Mouse (Mus musculus) hindbrain, embryonic 15.5 days (tissue): ENCODE data around the gene Plagl2. TPM values are rescaled to one million over a fixed set of nuclear protein-coding genes. Genes with fewer than 3 reads are reported as not detected.

Experiments
- ATAC-seq: fragments of 200-750 bp; cut with Nextera tagmentation; 2 replicates; pipeline ENCODE4 v1.8.0; 2017; ENCODE audit warnings: low read depth, moderate number of reproducible peaks, moderate TSS enrichment; ENCODE audit not compliant: low FRiP score
- H3K27ac ChIP-seq: fragments of 300-500 bp; sonication (generic); replicated peaks from 2 replicates; pipeline ENCODE4 v1.5.1; 2015; ENCODE audit warnings: mild to moderate bottlenecking, inconsistent platforms
- H3K27me3 ChIP-seq: fragments of 300-500 bp; sonication (generic); 2 replicates; pipeline ENCODE4 v1.6.1; 2015; ENCODE audit warnings: control low read depth, inconsistent platforms
- H3K36me3 ChIP-seq: fragments of 300-500 bp; sonication (generic); 2 replicates; pipeline ENCODE4 v1.6.1; 2015; ENCODE audit warnings: control low read depth, inconsistent platforms
- H3K4me1 ChIP-seq: fragments of 300-500 bp; sonication (generic); replicated peaks from 2 replicates; pipeline ENCODE4 v1.6.1; 2015; ENCODE audit warnings: control low read depth, inconsistent platforms
- H3K4me2 ChIP-seq: fragments of 300-500 bp; sonication (generic); 2 replicates; pipeline ENCODE4 v1.6.1; 2015; ENCODE audit warnings: moderate library complexity, mild to moderate bottlenecking, inconsistent platforms
- H3K4me3 ChIP-seq: fragments of 300-500 bp; sonication (generic); 2 replicates; pipeline ENCODE4 v1.5.1; 2015; ENCODE audit warnings: mild to moderate bottlenecking, inconsistent platforms
- H3K9ac ChIP-seq: fragments of 300-500 bp; sonication (generic); 2 replicates; pipeline ENCODE4 v1.6.1; 2015; ENCODE audit warnings: inconsistent platforms
- H3K9me3 ChIP-seq: fragments of 300-500 bp; sonication (generic); 2 replicates; pipeline ENCODE4 v1.6.1; 2016; ENCODE audit warnings: control low read depth, inconsistent platforms
- WGBS: fragments of 180-500 bp; shearing (Covaris S2); methylation state at CpG from one replicate; pipeline ENCODE4 v1.1.7; 2015; 5-methylcytosine and 5-hydroxymethylcytosine counted together
- polyA plus RNA-seq: library from polyadenylated mRNA; unstranded; fragments of >200 nt; fragmentation: Nextera tagmentation; extraction: Ambion mirVana; gene quantifications from 2 replicates; pipeline ENCODE4 v1.2.1, GENCODE M21; 2015

Gene Plagl2
- polyA plus RNA-seq, 1 experiment from 2014 or later = 6.2 TPM

GRCm38 (mm10) chr2:153213351-153213750 is 27.9 kb downstream of the Plagl2 start:
- H3K9me3 ChIP-seq = no peaks in the 10 kb centered on the region
- no peak overlapping the region for H3K9ac ChIP-seq
- 88% methylated on average over 4 of the region's 4 CpGs for WGBS
- no peak overlapping the region for H3K4me3 ChIP-seq
- H3K27me3 ChIP-seq = no peaks in the 10 kb centered on the region
- peaks cover 19% of the 10 kb centered on the region for H3K36me3 ChIP-seq
- H3K27ac ChIP-seq = no peak overlapping the region
- ATAC-seq = no peak
- H3K4me2 ChIP-seq = no peak overlapping the region
- no peaks in the 10 kb centered on the region for H3K4me1 ChIP-seq

- no peak for ATAC-seq
- no peak overlapping the region for H3K4me3 ChIP-seq
- no peaks in the 10 kb centered on the region for H3K27me3 ChIP-seq
- H3K4me1 ChIP-seq = no peaks in the 10 kb centered on the region
- no peak overlapping the region for H3K4me2 ChIP-seq
- H3K27ac ChIP-seq = no peak overlapping the region
- peaks cover 34% of the 10 kb centered on the region for H3K36me3 ChIP-seq
- H3K9ac ChIP-seq = no peak overlapping the region
- H3K9me3 ChIP-seq = no peaks in the 10 kb centered on the region
- 95% methylated on average over 5 of the region's 5 CpGs for WGBS
Measured at GRCm38 (mm10) chr2:153211451-153211850, 29.8 kb downstream of the Plagl2 start.

GRCm38 (mm10) chr2:153209286-153209685 is 31.9 kb downstream of the Plagl2 start:
- H3K9me3 ChIP-seq = no peaks in the 10 kb centered on the region
- no peak for ATAC-seq
- no peaks in the 10 kb centered on the region for H3K4me1 ChIP-seq
- H3K4me2 ChIP-seq = no peak overlapping the region
- no peaks in the 10 kb centered on the region for H3K27me3 ChIP-seq
- no peak overlapping the region for H3K9ac ChIP-seq
- H3K27ac ChIP-seq = no peak overlapping the region
- WGBS = 93% methylated on average over 5 of the region's 5 CpGs
- H3K4me3 ChIP-seq = no peak overlapping the region
- H3K36me3 ChIP-seq = peaks cover 51% of the 10 kb centered on the region

GRCm38 (mm10) chr2:153208149-153208548 is 33.1 kb downstream of the Plagl2 start:
- H3K4me2 ChIP-seq = no peak overlapping the region
- H3K9ac ChIP-seq = no peak overlapping the region
- 100% methylated on average over 2 of the region's 2 CpGs for WGBS
- no peaks in the 10 kb centered on the region for H3K27me3 ChIP-seq
- H3K36me3 ChIP-seq = peaks cover 57% of the 10 kb centered on the region
- no peak overlapping the region for H3K27ac ChIP-seq
- H3K9me3 ChIP-seq = no peaks in the 10 kb centered on the region
- no peaks in the 10 kb centered on the region for H3K4me1 ChIP-seq
- H3K4me3 ChIP-seq = no peak overlapping the region
- ATAC-seq = no peak

GRCm38 (mm10) chr2:153202766-153203165 is 38.5 kb downstream of the Plagl2 start:
- peaks cover 65% of the 10 kb centered on the region for H3K36me3 ChIP-seq
- no peaks in the 10 kb centered on the region for H3K27me3 ChIP-seq
- H3K9ac ChIP-seq = no peak overlapping the region
- no peaks in the 10 kb centered on the region for H3K9me3 ChIP-seq
- H3K4me1 ChIP-seq = no peaks in the 10 kb centered on the region
- no peak overlapping the region for H3K4me3 ChIP-seq
- no peak overlapping the region for H3K27ac ChIP-seq
- no peak overlapping the region for H3K4me2 ChIP-seq
- 74% methylated on average over 1 of the region's 1 CpGs for WGBS
- ATAC-seq = no peak

- Histone ChIP-seq H3K4me1 (no peaks in the 10 kb centered on the region), H3K27ac (no peak overlapping the region), H3K9ac (no peak overlapping the region), H3K4me2 (no peak overlapping the region), H3K36me3 (peaks cover 63% of the 10 kb centered on the region), H3K4me3 (no peak overlapping the region), H3K9me3 (no peaks in the 10 kb centered on the region), H3K27me3 (no peaks in the 10 kb centered on the region)
- WGBS = 93% methylated on average over 2 of the region's 2 CpGs
- no peak for ATAC-seq
Measured at GRCm38 (mm10) chr2:153199114-153199513, 42.1 kb downstream of the Plagl2 start.

- H3K9me3 ChIP-seq = no peaks in the 10 kb centered on the region
- no peak for ATAC-seq
- no peak overlapping the region for H3K4me2 ChIP-seq
- no peak overlapping the region for H3K27ac ChIP-seq
- H3K9ac ChIP-seq = no peak overlapping the region
- no peaks in the 10 kb centered on the region for H3K4me1 ChIP-seq
- H3K36me3 ChIP-seq = peaks cover 60% of the 10 kb centered on the region
- WGBS = 81% methylated on average over 5 of the region's 5 CpGs
- H3K4me3 ChIP-seq = no peak overlapping the region
- no peaks in the 10 kb centered on the region for H3K27me3 ChIP-seq
Measured at GRCm38 (mm10) chr2:153198485-153198884, 42.7 kb downstream of the Plagl2 start.

- ATAC-seq = no peak
- no peaks in the 10 kb centered on the region for H3K9me3 ChIP-seq
- no peak overlapping the region for H3K27ac ChIP-seq
- no peak overlapping the region for H3K4me3 ChIP-seq
- H3K9ac ChIP-seq = no peak overlapping the region
- H3K36me3 ChIP-seq = peaks cover 74% of the 10 kb centered on the region
- H3K4me1 ChIP-seq = no peaks in the 10 kb centered on the region
- H3K4me2 ChIP-seq = no peak overlapping the region
- 97% methylated on average over 3 of the region's 3 CpGs for WGBS
- H3K27me3 ChIP-seq = no peaks in the 10 kb centered on the region
Measured at GRCm38 (mm10) chr2:153194255-153194654, 47.0 kb downstream of the Plagl2 start.

- H3K4me3 ChIP-seq = no peak overlapping the region
- H3K27me3 ChIP-seq = no peaks in the 10 kb centered on the region
- H3K4me2 ChIP-seq = no peak overlapping the region
- 92% methylated on average over 2 of the region's 2 CpGs for WGBS
- no peak overlapping the region for H3K9ac ChIP-seq
- H3K36me3 ChIP-seq = peaks cover 79% of the 10 kb centered on the region
- H3K4me1 ChIP-seq = no peaks in the 10 kb centered on the region
- no peaks in the 10 kb centered on the region for H3K9me3 ChIP-seq
- ATAC-seq = no peak
- H3K27ac ChIP-seq = no peak overlapping the region
Measured at GRCm38 (mm10) chr2:153191242-153191641, 50.0 kb downstream of the Plagl2 start.

GRCm38 (mm10) chr2:153187848-153188247 is 53.4 kb downstream of the Plagl2 start:
- WGBS = 93% methylated on average over 2 of the region's 2 CpGs
- no peaks in the 10 kb centered on the region for H3K9me3 ChIP-seq
- H3K36me3 ChIP-seq = peaks cover 82% of the 10 kb centered on the region
- H3K4me3 ChIP-seq = no peak overlapping the region
- no peak overlapping the region for H3K27ac ChIP-seq
- H3K4me2 ChIP-seq = no peak overlapping the region
- no peak for ATAC-seq
- H3K9ac ChIP-seq = no peak overlapping the region
- no peaks in the 10 kb centered on the region for H3K4me1 ChIP-seq
- no peaks in the 10 kb centered on the region for H3K27me3 ChIP-seq

- Histone ChIP-seq H3K4me3 (no peak overlapping the region), H3K9me3 (no peaks in the 10 kb centered on the region), H3K4me2 (no peak overlapping the region), H3K9ac (no peak overlapping the region), H3K4me1 (no peaks in the 10 kb centered on the region), H3K36me3 (peaks cover 78% of the 10 kb centered on the region), H3K27ac (no peak overlapping the region), H3K27me3 (no peaks in the 10 kb centered on the region)
- no peak for ATAC-seq
- 78% methylated on average over 2 of the region's 2 CpGs for WGBS
Measured at GRCm38 (mm10) chr2:153186176-153186591, 55.0 kb downstream of the Plagl2 start.

GRCm38 (mm10) chr2:153179961-153180360 is 61.3 kb downstream of the Plagl2 start:
- Histone ChIP-seq H3K4me3 (no peak overlapping the region), H3K9ac (no peak overlapping the region), H3K36me3 (peaks cover 42% of the 10 kb centered on the region), H3K27ac (no peak overlapping the region), H3K9me3 (no peaks in the 10 kb centered on the region), H3K27me3 (no peaks in the 10 kb centered on the region), H3K4me2 (no peak overlapping the region), H3K4me1 (no peaks in the 10 kb centered on the region)
- ATAC-seq = no peak
- WGBS = 81% methylated on average over 3 of the region's 3 CpGs

GRCm38 (mm10) chr2:153179126-153179860 is 61.9 kb downstream of the Plagl2 start:
- Histone ChIP-seq H3K27me3 (no peaks in the 10 kb centered on the region), H3K9me3 (no peaks in the 10 kb centered on the region), H3K4me3 (no peak overlapping the region), H3K36me3 (peaks cover 36% of the 10 kb centered on the region), H3K4me2 (no peak overlapping the region), H3K27ac (no peak overlapping the region), H3K4me1 (no peaks in the 10 kb centered on the region), H3K9ac (no peak overlapping the region)
- ATAC-seq = no peak
- 82% methylated on average over 10 of the region's 10 CpGs for WGBS
